Mouse (Mus musculus): ENCODE results near the gene Hspb11. TPM values are rescaled to one million over a fixed set of nuclear protein-coding genes. Genes with fewer than 3 reads are reported as not detected.

Hspb11 gene
- polyA plus RNA-seq, 1 experiment from 2014 or later, result 43.6 TPM

GRCm38 (mm10) chr4:107323113-107323512 lies 69.7 kb downstream of the Hspb11 start:
- ATAC-seq (ENCODE audit: low read depth), result no peak
- Histone ChIP-seq H3K27me3 (ENCODE audit: control insufficient read depth, insufficient read depth, low read depth, low read length) (no peaks in the 10 kb centered on the region), H3K27ac (ENCODE audit: low read length) (no peak overlapping the region), H3K9ac (ENCODE audit: low read length) (no peak overlapping the region), H3K4me2 (ENCODE audit: low read depth, low read length) (no peak overlapping the region), H3K9me3 (ENCODE audit: control insufficient read depth, low read length) (no peaks in the 10 kb centered on the region), H3K4me3 (ENCODE audit: low read length) (no peak overlapping the region), H3K36me3 (ENCODE audit: control insufficient read depth, insufficient read depth, low read length) (peaks cover 21% of the 10 kb centered on the region), H3K4me1 (replicated peaks; ENCODE audit: control insufficient read depth, insufficient read depth, low read length) (no peaks in the 10 kb centered on the region)
- WGBS, result 86% methylated on average over 2 of the region's 2 CpGs

GRCm38 (mm10) chr4:107328530-107328929 lies 75.1 kb downstream of the Hspb11 start:
- no peaks in the 10 kb centered on the region for H3K4me1 ChIP-seq (replicated peaks; ENCODE audit: control insufficient read depth, insufficient read depth, low read length)
- ATAC-seq (ENCODE audit: low read depth), result no peak
- no peak overlapping the region for H3K4me2 ChIP-seq (ENCODE audit: low read depth, low read length)
- no peaks in the 10 kb centered on the region for H3K36me3 ChIP-seq (ENCODE audit: control insufficient read depth, insufficient read depth, low read length)
- H3K9me3 ChIP-seq (ENCODE audit: control insufficient read depth, low read length), result no peaks in the 10 kb centered on the region
- WGBS, result 93% methylated on average over 8 of the region's 8 CpGs
- H3K4me3 ChIP-seq (ENCODE audit: low read length), result no peak overlapping the region
- no peaks in the 10 kb centered on the region for H3K27me3 ChIP-seq (ENCODE audit: control insufficient read depth, insufficient read depth, low read depth, low read length)
- no peak overlapping the region for H3K27ac ChIP-seq (ENCODE audit: low read length)
- H3K9ac ChIP-seq (ENCODE audit: low read length), result no peak overlapping the region

Other genes starting within 250 kb of the Hspb11 start
- 90.2 and 93.2 TPM in 2 replicates for gene Mrpl37, start 186.7 kb upstream of the Hspb11 start, polyA plus RNA-seq (2015; fragmentation: Nextera tagmentation; extraction: Ambion mirVana)
- 5.9 and 7.2 TPM in 2 replicates for gene Cyb5rl, start 186.6 kb upstream of the Hspb11 start, polyA plus RNA-seq (2015; fragmentation: Nextera tagmentation; extraction: Ambion mirVana)
- not detected in 2 replicates for gene Cdcp2, start 156.7 kb upstream of the Hspb11 start, polyA plus RNA-seq (2015; fragmentation: Nextera tagmentation; extraction: Ambion mirVana)
- gene Tmem59, start 75.2 kb upstream of the Hspb11 start, polyA plus RNA-seq (2015; fragmentation: Nextera tagmentation; extraction: Ambion mirVana), result 496 and 538 TPM in 2 replicates
- 22.7 and 25.1 TPM in 2 replicates for gene Tceanc2, start 74.5 kb upstream of the Hspb11 start, polyA plus RNA-seq (2015; fragmentation: Nextera tagmentation; extraction: Ambion mirVana)
- gene Ldlrad1, start 44.4 kb upstream of the Hspb11 start, polyA plus RNA-seq (2015; fragmentation: Nextera tagmentation; extraction: Ambion mirVana), result 0.23 and 0.72 TPM in 2 replicates
- gene Lrrc42, start 61 bp upstream of the Hspb11 start, polyA plus RNA-seq (2015; fragmentation: Nextera tagmentation; extraction: Ambion mirVana), result 66.1 and 71.2 TPM in 2 replicates
- gene Dio1, start 53.6 kb downstream of the Hspb11 start, polyA plus RNA-seq (2015; fragmentation: Nextera tagmentation; extraction: Ambion mirVana), result 0.16 and 0.44 TPM in 2 replicates
- gene Yipf1, start 60.8 kb downstream of the Hspb11 start, polyA plus RNA-seq (2015; fragmentation: Nextera tagmentation; extraction: Ambion mirVana), result 55.5 and 56.4 TPM in 2 replicates
- 31.2 and 34.8 TPM in 2 replicates for gene Ndc1, start 114.2 kb downstream of the Hspb11 start, polyA plus RNA-seq (2015; fragmentation: Nextera tagmentation; extraction: Ambion mirVana)
- gene Glis1, start 181.0 kb downstream of the Hspb11 start, polyA plus RNA-seq (2015; fragmentation: Nextera tagmentation; extraction: Ambion mirVana), result 0.36 and 1.0 TPM in 2 replicates

Data from lung, embryonic 16.5 days (tissue).